Mouse (Mus musculus): ENCODE data around the gene Vps4b.
"Not testable (repeated sequence)": the region's sequence is repeated elsewhere in the genome, so short reads cannot be mapped to it uniquely, and the experiment has no call there.

Vps4b gene

GRCm38 (mm10) chr1:106756633-106757032, 39.9 kb downstream of the Vps4b start:
- no peak for ATAC-seq (ENCODE audit: insufficient number of reproducible peaks, low FRiP score, low TSS enrichment)

GRCm38 (mm10) chr1:106752013-106752412, 44.5 kb downstream of the Vps4b start:
- ATAC-seq (ENCODE audit: insufficient number of reproducible peaks, low FRiP score, low TSS enrichment): no peak

GRCm38 (mm10) chr1:106750656-106751055, 45.9 kb downstream of the Vps4b start:
- ATAC-seq (ENCODE audit: insufficient number of reproducible peaks, low FRiP score, low TSS enrichment): no peak

- no peak for ATAC-seq (ENCODE audit: insufficient number of reproducible peaks, low FRiP score, low TSS enrichment)
These were observed 47.8 kb downstream of the Vps4b start for GRCm38 (mm10) chr1:106748555-106749315.

GRCm38 (mm10) chr1:106742980-106743379, 53.5 kb downstream of the Vps4b start:
- no peak for ATAC-seq (ENCODE audit: insufficient number of reproducible peaks, low FRiP score, low TSS enrichment)

GRCm38 (mm10) chr1:106740735-106741134, 55.8 kb downstream of the Vps4b start:
- no peak for ATAC-seq (ENCODE audit: insufficient number of reproducible peaks, low FRiP score, low TSS enrichment)

GRCm38 (mm10) chr1:106739810-106740209, 56.7 kb downstream of the Vps4b start:
- no peak for ATAC-seq (ENCODE audit: insufficient number of reproducible peaks, low FRiP score, low TSS enrichment)

GRCm38 (mm10) chr1:106738092-106738491, 58.4 kb downstream of the Vps4b start:
- no peak for ATAC-seq (ENCODE audit: insufficient number of reproducible peaks, low FRiP score, low TSS enrichment)

GRCm38 (mm10) chr1:106736211-106736610, 60.3 kb downstream of the Vps4b start:
- ATAC-seq (ENCODE audit: insufficient number of reproducible peaks, low FRiP score, low TSS enrichment): no peak

- peak; percentile 78 for ATAC-seq (ENCODE audit: insufficient number of reproducible peaks, low FRiP score, low TSS enrichment)
These were observed 60.9 kb downstream of the Vps4b start for GRCm38 (mm10) chr1:106735586-106735985.

GRCm38 (mm10) chr1:106722061-106722460, 74.5 kb downstream of the Vps4b start:
- no peak for ATAC-seq (ENCODE audit: insufficient number of reproducible peaks, low FRiP score, low TSS enrichment)

- ATAC-seq (ENCODE audit: insufficient number of reproducible peaks, low FRiP score, low TSS enrichment): not testable (repeated sequence)
These were observed 78.8 kb downstream of the Vps4b start for GRCm38 (mm10) chr1:106717736-106718135.

- ATAC-seq (ENCODE audit: insufficient number of reproducible peaks, low FRiP score, low TSS enrichment): no peak
These were observed 79.4 kb downstream of the Vps4b start for GRCm38 (mm10) chr1:106717071-106717601.

- ATAC-seq (ENCODE audit: insufficient number of reproducible peaks, low FRiP score, low TSS enrichment): no peak
These were observed 80.4 kb downstream of the Vps4b start for GRCm38 (mm10) chr1:106716141-106716540.

GRCm38 (mm10) chr1:106715111-106716083, 81.1 kb downstream of the Vps4b start:
- no peak for ATAC-seq (ENCODE audit: insufficient number of reproducible peaks, low FRiP score, low TSS enrichment)

GRCm38 (mm10) chr1:106714530-106714981, 82.0 kb downstream of the Vps4b start:
- peak; percentile 22 for ATAC-seq (ENCODE audit: insufficient number of reproducible peaks, low FRiP score, low TSS enrichment)

Measured in cerebellum, adult (tissue).